Mouse (Mus musculus) kidney, embryonic 14.5 days (tissue): ENCODE results near the gene Lrrk1. TPM values are rescaled to one million over a fixed set of nuclear protein-coding genes. Genes with fewer than 3 reads are reported as not detected.

Source experiments
- ATAC-seq: fragments of 200-750 bp; cut with Nextera tagmentation; 2 replicates; pipeline ENCODE4 v1.8.0; 2017; ENCODE audit warnings: moderate number of reproducible peaks, mild to moderate bottlenecking, moderate TSS enrichment, moderate library complexity; ENCODE audit not compliant: low FRiP score, low TSS enrichment
- H3K27ac ChIP-seq: fragments of 300-500 bp; sonication (generic); 2 replicates; pipeline ENCODE4 v1.5.1; 2014; ENCODE audit warnings: low read depth, mild to moderate bottlenecking, low read length, moderate library complexity, mixed read lengths
- H3K27me3 ChIP-seq: fragments of 300-500 bp; sonication (generic); 2 replicates; pipeline ENCODE4 v1.6.1; 2014; ENCODE audit warnings: mild to moderate bottlenecking, low read length; ENCODE audit not compliant: control insufficient read depth, insufficient read depth
- H3K36me3 ChIP-seq: fragments of 300-500 bp; sonication (generic); 2 replicates; pipeline ENCODE4 v1.6.1; 2014; ENCODE audit warnings: low read length, mixed read lengths; ENCODE audit not compliant: control insufficient read depth, insufficient read depth
- H3K4me1 ChIP-seq: fragments of 300-500 bp; sonication (generic); 2 replicates; pipeline ENCODE4 v1.6.1; 2014; ENCODE audit warnings: low read length, mixed read lengths; ENCODE audit not compliant: control insufficient read depth, insufficient read depth
- H3K4me2 ChIP-seq: fragments of 300-500 bp; sonication (generic); replicated peaks from 2 replicates; pipeline ENCODE4 v1.6.1; 2014; ENCODE audit warnings: low read depth, mild to moderate bottlenecking, low read length
- H3K4me3 ChIP-seq: fragments of 300-500 bp; sonication (generic); 2 replicates; pipeline ENCODE4 v1.5.1; 2014; ENCODE audit warnings: mild to moderate bottlenecking, low read length
- H3K9ac ChIP-seq: fragments of 300-500 bp; sonication (generic); 2 replicates; pipeline ENCODE4 v1.6.1; 2014; ENCODE audit warnings: low read depth, mild to moderate bottlenecking, low read length, moderate library complexity
- H3K9me3 ChIP-seq: fragments of 300-500 bp; sonication (generic); 2 replicates; pipeline ENCODE4 v1.6.1; 2016; ENCODE audit warnings: low read length; ENCODE audit not compliant: control insufficient read depth
- WGBS: fragments of 180-500 bp; shearing (Covaris S2); extraction: QIAGEN DNeasy Blood & Tissue Kit; methylation state at CpG from one replicate; pipeline ENCODE4 v1.1.7; 2014; 5-methylcytosine and 5-hydroxymethylcytosine counted together
- polyA plus RNA-seq: library from polyadenylated mRNA; unstranded; fragments of >200 nt; fragmentation: Nextera tagmentation; extraction: Ambion mirVana; gene quantifications from 2 replicates; pipeline ENCODE4 v1.2.1, GENCODE M21; 2014

The Lrrk1 gene
- polyA plus RNA-seq, 1 experiment from 2014 or later, result 12.4 TPM

DNA sequence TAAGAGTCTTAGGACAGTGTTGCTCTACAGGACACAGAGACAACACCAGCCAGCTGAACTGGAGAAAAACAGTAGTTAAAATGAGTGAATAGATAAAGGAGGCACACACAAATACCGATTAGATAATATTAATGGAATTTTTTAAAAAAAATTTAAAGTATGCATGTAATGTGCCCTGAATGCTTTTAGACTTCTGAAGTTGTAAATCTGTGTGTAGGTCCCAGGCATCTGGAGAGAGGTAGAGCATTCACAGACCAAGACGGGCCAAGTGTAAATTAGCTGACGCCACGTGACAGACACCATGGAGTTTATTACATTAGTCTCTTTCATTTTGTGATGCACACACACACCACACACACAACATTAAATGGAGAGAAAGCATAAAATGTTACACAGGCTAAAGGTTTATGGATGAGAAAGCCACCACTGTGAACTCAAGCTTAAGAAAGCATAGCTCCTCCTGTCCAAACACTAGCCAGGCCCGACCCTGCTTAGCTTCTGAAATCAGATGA is 18.2 kb downstream of the Lrrk1 start:
- Histone ChIP-seq H3K4me3 (no peak overlapping the region), H3K4me2 (no peak overlapping the region), H3K27ac (peak overlapping the region; percentile 51; the same call in 1 of the 2 replicates), H3K27me3 (no peaks in the 10 kb centered on the region), H3K9me3 (no peaks in the 10 kb centered on the region), H3K36me3 (no peaks in the 10 kb centered on the region), H3K4me1 (peaks cover 14% of the 10 kb centered on the region; the same call in 1 of the 2 replicates), H3K9ac (no peak overlapping the region)
- WGBS, result 46% methylated on average over 5 of the region's 5 CpGs
- ATAC-seq, result no peak

DNA sequence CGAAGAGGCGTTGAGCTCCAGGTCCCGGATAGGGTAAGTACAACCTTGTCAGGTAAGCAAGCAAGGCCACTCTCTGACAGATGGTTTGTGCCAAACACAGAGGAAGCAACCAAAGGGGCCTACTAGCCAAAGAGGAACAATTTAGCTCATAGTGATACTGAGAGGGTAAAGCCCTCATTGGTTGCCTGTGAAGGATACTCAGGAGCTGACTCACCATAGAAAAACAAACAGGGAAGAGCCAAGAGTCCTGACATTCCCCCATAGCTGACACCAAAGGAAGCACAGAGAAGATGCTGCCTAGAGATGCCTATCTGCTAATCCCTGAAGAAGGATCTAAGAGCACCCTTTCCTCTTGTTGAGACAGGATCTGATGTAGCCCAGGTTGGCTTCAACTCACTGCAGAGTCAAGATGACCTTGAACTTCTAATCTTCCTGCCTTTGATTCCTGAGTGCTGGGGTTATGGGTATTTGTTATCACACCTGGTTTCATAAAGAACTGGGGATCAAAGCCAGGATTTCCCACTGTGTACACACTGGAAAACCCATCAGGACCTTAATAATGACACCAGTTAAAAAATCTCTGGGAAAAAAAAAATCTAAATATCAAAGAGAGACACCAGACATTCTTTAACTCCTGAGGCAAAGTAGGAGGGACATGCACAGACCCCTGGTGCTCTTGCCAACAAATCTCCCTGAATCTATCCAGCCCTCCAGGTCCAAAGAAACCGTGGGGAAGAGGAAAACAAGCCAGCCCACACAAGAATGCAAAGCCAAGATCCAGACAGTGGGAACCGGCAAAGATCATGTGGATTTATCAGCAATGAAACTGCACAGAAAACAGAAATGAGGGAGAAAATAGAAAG is 18.8 kb downstream of the Lrrk1 start:
- no peaks in the 10 kb centered on the region for H3K9me3 ChIP-seq
- H3K4me3 ChIP-seq, result no peak overlapping the region
- H3K36me3 ChIP-seq, result no peaks in the 10 kb centered on the region
- H3K4me2 ChIP-seq, result no peak overlapping the region
- no peaks in the 10 kb centered on the region for H3K27me3 ChIP-seq
- no peak for ATAC-seq
- H3K4me1 ChIP-seq, result peaks cover 14% of the 10 kb centered on the region; the same call in 1 of the 2 replicates
- H3K27ac ChIP-seq, result peak overlapping the region; percentile 51
- 70% methylated on average over 5 of the region's 5 CpGs for WGBS
- no peak overlapping the region for H3K9ac ChIP-seq

DNA sequence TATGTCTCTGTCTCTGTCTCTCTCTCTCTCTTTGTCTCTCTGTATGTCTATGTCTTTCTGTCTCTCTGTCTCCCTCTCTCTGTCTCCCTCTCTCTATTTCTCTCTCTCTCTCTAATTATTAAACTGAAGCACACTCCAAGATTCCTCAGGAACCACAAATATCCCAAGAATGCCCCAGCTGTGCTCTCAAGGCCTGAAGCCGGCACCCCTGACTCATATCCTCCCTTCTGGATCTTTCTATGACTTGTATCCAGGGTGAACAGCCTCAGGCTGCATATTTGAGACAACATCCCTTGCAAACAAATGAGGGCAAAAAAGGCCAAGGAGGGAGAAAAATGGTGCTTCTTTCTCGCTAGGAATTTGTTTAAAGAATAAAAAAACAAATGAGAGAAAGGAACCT is 22.2 kb downstream of the Lrrk1 start, which contains the start of gene Gm10974:
TSS of gene Gm10974 (plus strand) at position 2 of the 400 bp plus-strand sequence.
- Histone ChIP-seq H3K9ac (no peak within 1 kb of the TSS), H3K4me2 (no peak within 1 kb of the TSS), H3K27me3 (no peaks in the 10 kb centered on the region), H3K4me3 (no peak within 1 kb of the TSS), H3K4me1 (peaks cover 10% of the 10 kb centered on the region; the same call in 1 of the 2 replicates), H3K36me3 (no peaks in the 10 kb centered on the region), H3K27ac (no peak within 1 kb of the TSS), H3K9me3 (peaks cover 8% of the 10 kb centered on the region)
- 41% methylated on average over 2 of the region's 2 CpGs for WGBS
- no peak for ATAC-seq

- Histone ChIP-seq H3K9me3 (peaks cover 8% of the 10 kb centered on the region), H3K4me2 (no peak overlapping the region), H3K27ac (no peak overlapping the region), H3K4me3 (no peak overlapping the region), H3K9ac (no peak overlapping the region), H3K36me3 (no peaks in the 10 kb centered on the region), H3K4me1 (peaks cover 7% of the 10 kb centered on the region; the same call in 1 of the 2 replicates), H3K27me3 (no peaks in the 10 kb centered on the region)
- WGBS, result 81% methylated on average over 2 of the region's 2 CpGs
- ATAC-seq, result no peak
These were observed 22.7 kb downstream of the Lrrk1 start for GRCm38 (mm10) chr7:66365411-66365810.

DNA sequence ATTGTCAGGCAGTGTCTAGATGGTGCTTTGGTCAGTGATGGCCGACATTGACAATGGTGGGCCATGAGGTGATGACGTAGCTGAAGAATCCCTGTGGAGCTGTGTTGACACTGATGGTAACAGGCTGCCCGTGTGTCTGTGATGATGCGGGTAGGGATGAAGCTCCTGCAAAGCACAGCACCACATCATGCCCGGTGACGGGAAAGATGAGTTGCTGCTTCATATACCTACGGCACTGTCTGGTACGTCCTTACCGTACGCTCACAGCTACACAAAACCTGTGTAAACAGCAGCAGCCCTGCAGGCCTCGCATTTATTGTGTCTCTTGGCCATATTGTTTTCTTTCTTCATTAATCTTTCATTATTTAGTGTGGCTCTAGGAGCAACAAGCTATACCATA is 23.7 kb downstream of the Lrrk1 start:
- Histone ChIP-seq H3K4me2 (no peak overlapping the region), H3K36me3 (no peaks in the 10 kb centered on the region), H3K27ac (no peak overlapping the region), H3K9me3 (peaks cover 8% of the 10 kb centered on the region), H3K27me3 (no peaks in the 10 kb centered on the region), H3K9ac (no peak overlapping the region), H3K4me3 (no peak overlapping the region), H3K4me1 (peaks cover under 1% of the 10 kb centered on the region; the same call in 1 of the 2 replicates)
- WGBS, result 92% methylated on average over 11 of the region's 11 CpGs
- no peak for ATAC-seq

GRCm38 (mm10) chr7:66359044-66359443 is 29.1 kb downstream of the Lrrk1 start:
- no peak overlapping the region for H3K4me2 ChIP-seq
- H3K27ac ChIP-seq, result no peak overlapping the region
- H3K9ac ChIP-seq, result no peak overlapping the region
- no peaks in the 10 kb centered on the region for H3K36me3 ChIP-seq
- ATAC-seq, result no peak
- H3K9me3 ChIP-seq, result peaks cover 8% of the 10 kb centered on the region
- H3K4me3 ChIP-seq, result no peak overlapping the region
- 92% methylated on average over 4 of the region's 4 CpGs for WGBS
- no peaks in the 10 kb centered on the region for H3K4me1 ChIP-seq
- no peaks in the 10 kb centered on the region for H3K27me3 ChIP-seq

GRCm38 (mm10) chr7:66358461-66358860 is 29.7 kb downstream of the Lrrk1 start:
- Histone ChIP-seq H3K4me1 (no peaks in the 10 kb centered on the region), H3K27ac (no peak overlapping the region), H3K4me3 (no peak overlapping the region), H3K27me3 (no peaks in the 10 kb centered on the region), H3K9ac (no peak overlapping the region), H3K9me3 (peaks cover 8% of the 10 kb centered on the region), H3K36me3 (no peaks in the 10 kb centered on the region), H3K4me2 (no peak overlapping the region)
- ATAC-seq, result no peak
- 91% methylated on average over 3 of the region's 3 CpGs for WGBS

DNA sequence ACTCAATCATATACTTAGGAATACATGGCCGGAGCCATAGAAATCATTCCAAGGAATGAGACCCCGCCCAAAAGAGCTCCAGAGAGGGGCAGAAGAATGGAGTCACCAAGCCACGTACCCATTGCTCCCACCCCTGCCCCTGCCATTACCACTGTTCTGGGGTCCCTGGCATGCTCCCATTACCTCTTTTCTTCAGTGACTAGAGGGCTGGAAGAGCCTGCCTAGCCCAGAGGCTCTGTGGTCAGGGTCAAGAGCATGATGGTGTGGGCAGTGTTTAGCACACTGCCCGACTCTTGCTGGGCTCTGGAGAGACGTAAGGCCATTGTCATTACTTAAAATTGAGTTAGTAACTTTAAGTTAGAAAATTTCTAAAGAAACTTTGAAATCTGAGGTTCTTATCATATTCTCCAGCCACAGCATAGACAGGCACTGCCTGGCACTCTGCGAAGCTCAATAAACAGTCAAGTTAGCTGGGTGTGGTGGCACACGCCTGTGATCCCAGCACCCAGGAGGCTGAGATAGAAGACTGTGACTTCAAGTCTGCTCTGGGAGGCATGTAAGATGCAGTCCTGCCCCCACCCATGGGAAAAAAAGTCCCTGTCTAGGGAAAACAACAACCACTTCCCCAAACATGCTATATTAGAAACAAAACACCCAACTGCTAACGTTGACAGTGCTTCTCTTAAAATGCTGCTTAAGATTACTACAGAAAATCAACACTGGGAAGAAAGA is 32.2 kb downstream of the Lrrk1 start:
- no peaks in the 10 kb centered on the region for H3K4me1 ChIP-seq
- H3K9me3 ChIP-seq, result no peaks in the 10 kb centered on the region
- H3K27me3 ChIP-seq, result no peaks in the 10 kb centered on the region
- no peak overlapping the region for H3K27ac ChIP-seq
- no peak overlapping the region for H3K4me2 ChIP-seq
- H3K36me3 ChIP-seq, result no peaks in the 10 kb centered on the region
- 88% methylated on average over 8 of the region's 8 CpGs for WGBS
- no peak for ATAC-seq
- H3K4me3 ChIP-seq, result no peak overlapping the region
- no peak overlapping the region for H3K9ac ChIP-seq

DNA sequence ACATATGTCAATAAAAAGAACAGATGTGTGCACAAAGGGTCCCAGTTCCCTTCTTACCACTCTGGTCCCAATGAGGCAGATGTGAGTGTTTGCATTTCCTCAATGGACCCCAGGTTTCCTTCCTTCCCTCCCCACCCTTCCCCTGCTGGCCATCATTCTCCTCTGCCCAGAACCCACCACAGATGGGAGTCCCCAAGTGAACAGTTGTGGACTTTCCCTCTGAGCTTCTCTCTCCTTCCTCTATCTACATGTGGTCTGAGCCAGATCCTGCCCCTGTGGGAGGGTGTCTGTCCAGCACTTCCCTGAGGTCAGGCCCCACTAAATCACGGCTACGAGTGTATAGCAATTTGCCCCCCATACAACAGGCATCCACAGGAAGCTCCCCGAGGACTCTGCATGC is 33.2 kb downstream of the Lrrk1 start:
- H3K27me3 ChIP-seq, result no peaks in the 10 kb centered on the region
- no peak overlapping the region for H3K4me2 ChIP-seq
- no peak overlapping the region for H3K27ac ChIP-seq
- H3K9me3 ChIP-seq, result no peaks in the 10 kb centered on the region
- no peaks in the 10 kb centered on the region for H3K4me1 ChIP-seq
- H3K36me3 ChIP-seq, result no peaks in the 10 kb centered on the region
- ATAC-seq, result no peak
- WGBS, result 20% methylated on average over 3 of the region's 3 CpGs
- no peak overlapping the region for H3K4me3 ChIP-seq
- no peak overlapping the region for H3K9ac ChIP-seq
